In genomic region chr10:45485761-45486602, GRCm38 (mm10) we compare ENCODE assay signal across 9 mouse cellular contexts. TPM values are rescaled to one million over a fixed set of nuclear protein-coding genes. Genes with fewer than 3 reads are reported as not detected.
DNase-seq lines count a peak whose midpoint lies in the region; ATAC-seq and TF ChIP-seq lines count a peak whose summit lies in the region.
"Had no signal": no experiment of that assay in that cellular context is flagged by ENCODE, and none has a peak within 500 bp of the region (broad histone marks: within the 10 kb centered on the region; RNA-seq: fewer than 3 reads in every experiment).

TSS of gene Lin28b (minus strand) at chr10:45486395.

- H3K36me3 ChIP-seq in kidney, adult 2 months (ENCODE audit: control insufficient read depth, insufficient read depth, low read length) = no peaks in the 10 kb centered on the region
- H3K36me3 ChIP-seq in kidney, embryonic 15.5 days = no peaks in the 10 kb centered on the region

- WGBS in kidney, adult 2 months = 1% methylated on average over 131 of the region's 139 CpGs
- WGBS in kidney, embryonic 15.5 days = under 1% methylated on average over 96 of the region's 139 CpGs

- peak within 1 kb of the TSS; percentile 57 for H3K4me3 ChIP-seq in kidney, adult 2 months (ENCODE audit: insufficient read depth, low read depth, low read length)
- peak within 1 kb of the TSS; percentile 69 for H3K4me3 ChIP-seq in kidney, embryonic 15.5 days (replicated peaks)

- no peak for TF ChIP-seq POLR2A in kidney, adult 2 months (IDR thresholded peaks at IDR 0.05; ENCODE audit: low read depth, low read length)

- no peak for TF ChIP-seq CTCF in kidney, adult 2 months (conservative IDR thresholded peaks at IDR 0.05; ENCODE audit: insufficient read depth, insufficient read length, low read depth, low read length)

- H3K27ac ChIP-seq in kidney, adult 2 months (ENCODE audit: insufficient read depth, low read depth, low read length) = no peak within 1 kb of the TSS
- no peak within 1 kb of the TSS for H3K27ac ChIP-seq in kidney, embryonic 15.5 days

- H3K4me2 ChIP-seq in kidney, embryonic 15.5 days = peak within 1 kb of the TSS; percentile 100

- peak within 1 kb of the TSS; percentile 45 for H3K9ac ChIP-seq in kidney, embryonic 15.5 days

- ATAC-seq in kidney, embryonic 15.5 days (replicated peaks; ENCODE audit: low FRiP score) = peak; percentile 91
- ATAC-seq: Patski had no signal

- H3K9me3 ChIP-seq in kidney, embryonic 15.5 days (replicated peaks) = no peaks in the 10 kb centered on the region

- H3K27me3 ChIP-seq in kidney, adult 2 months (replicated peaks; ENCODE audit: control insufficient read depth, insufficient read depth, low read length) = peaks cover 4% of the 10 kb centered on the region
- H3K27me3 ChIP-seq in kidney, embryonic 15.5 days = peaks cover 40% of the 10 kb centered on the region

- H3K4me1 ChIP-seq in kidney, adult 2 months (ENCODE audit: control insufficient read depth, insufficient read depth, low read length) = no peaks in the 10 kb centered on the region
- H3K4me1 ChIP-seq in kidney, embryonic 15.5 days = peaks cover 15% of the 10 kb centered on the region

- peak; percentile 16 for DNase-seq in kidney, adult 2 months
- DNase-seq in kidney, adult 9 months = no peak
- peak; percentile 69 to 71 for DNase-seq in cerebellum, postnatal 10 days
- peak; percentile 48 to 54 for DNase-seq in frontal cortex, postnatal 14 days (ENCODE audit: low spot score in 2 of 2)
- DNase-seq in liver = peak; percentile 80
- peak; percentile 86 for DNase-seq in neural tube, embryonic 10.5 days (ENCODE audit: extremely low spot score, low spot score)
- peak; percentile 8 for DNase-seq in thymus, postnatal 25 days

RNA-seq across cellular contexts. Expression of gene Lin28b, which starts in this region (rescaled TPM):
- polyA plus RNA-seq in kidney, adult 2 months (2012; rRNA removed) = 0.01 TPM in 1 of 2 replicates, not detected in the other
- polyA plus RNA-seq in kidney, embryonic 15.5 days (2015; fragmentation: Nextera tagmentation; extraction: Ambion mirVana) = 1.6 TPM in 2 replicates
- polyA plus RNA-seq: Patski had no signal

Comparison
In these comparisons a context has a peak if more than half of its experiments do, and no peak if none do; other contexts are left out.
1. Peak in DNase-seq and H3K4me3 ChIP-seq in kidney, adult 2 months; RNA of the gene not detected or under 1 TPM.